Mouse (Mus musculus): ENCODE data around the gene Gab1.

Gab1 gene

DNA sequence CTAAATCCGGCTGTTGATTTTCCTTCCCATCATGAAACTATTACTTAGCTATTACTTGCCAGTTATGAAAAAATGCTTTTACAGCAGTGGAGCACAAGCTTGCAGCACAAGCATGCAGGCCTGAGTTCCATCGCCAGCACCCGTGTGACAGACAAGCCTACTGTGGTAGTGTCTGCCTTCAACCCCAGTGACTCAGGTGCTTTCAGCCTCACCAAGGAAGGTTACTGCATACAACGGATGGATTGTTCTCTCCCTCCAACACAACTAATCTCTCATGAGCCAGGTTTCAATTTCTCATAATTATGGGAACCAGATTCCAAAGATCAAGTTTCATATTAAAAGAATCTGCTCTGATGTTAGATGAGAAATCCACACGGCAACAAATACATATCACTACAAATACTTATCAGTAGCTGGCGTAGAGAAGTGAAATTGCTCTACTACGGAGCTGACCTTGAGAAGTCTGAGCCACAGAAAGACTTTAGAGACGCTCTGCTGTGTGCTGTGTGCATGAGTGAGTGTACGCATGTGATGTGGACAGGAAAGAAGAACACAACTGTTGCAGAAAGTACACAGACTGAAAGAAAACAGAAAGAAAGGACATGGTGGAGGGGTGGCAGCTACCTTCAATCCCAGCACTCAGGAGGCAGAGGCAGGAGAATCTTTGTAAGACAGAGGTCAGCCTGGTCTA lies 36.4 kb downstream of the Gab1 start:
- DNase-seq (ENCODE audit: low spot score in 2 of 2), result no peak

DNA sequence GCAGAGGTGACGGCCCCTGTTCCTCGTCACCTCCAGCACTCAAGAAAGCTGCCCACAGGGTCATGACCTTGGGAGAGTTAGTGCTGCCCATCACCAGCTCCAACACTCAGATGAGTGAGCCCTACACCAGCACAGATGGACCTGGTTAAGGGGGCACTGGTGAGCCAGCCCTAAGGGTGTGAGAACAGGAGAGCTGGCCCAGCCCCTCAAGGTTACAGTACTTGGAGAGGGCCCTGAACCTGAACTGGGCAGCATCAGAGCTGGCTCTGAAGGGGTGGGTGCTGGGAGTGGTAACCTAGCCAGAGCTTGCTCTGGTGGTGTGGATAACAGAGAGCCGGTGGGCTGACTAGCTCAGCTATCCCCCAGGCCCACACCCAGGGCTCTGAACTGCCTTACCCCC lies 37.8 kb downstream of the Gab1 start:
- no peak for DNase-seq (ENCODE audit: low spot score in 2 of 2)

DNA sequence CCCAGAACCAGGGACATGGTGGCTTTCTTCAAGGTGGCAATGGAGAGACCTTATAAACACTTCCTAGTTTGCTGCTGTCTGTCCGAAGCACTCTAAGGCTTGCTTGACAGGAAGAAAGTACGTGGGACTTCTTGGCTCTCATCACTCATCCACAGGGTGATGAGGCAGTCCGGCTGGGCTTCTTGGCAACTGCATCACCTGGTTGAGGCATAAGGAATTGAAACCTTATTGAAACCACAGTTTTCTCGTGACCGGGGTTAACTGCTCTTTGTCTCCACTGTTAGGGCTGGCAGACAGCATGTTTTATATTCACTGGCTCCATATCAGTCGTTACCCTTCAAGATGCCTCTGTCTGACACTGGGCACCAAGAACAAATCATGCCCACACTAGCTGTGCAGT lies 40.2 kb downstream of the Gab1 start:
- DNase-seq (ENCODE audit: low spot score in 2 of 2), result no peak

DNA sequence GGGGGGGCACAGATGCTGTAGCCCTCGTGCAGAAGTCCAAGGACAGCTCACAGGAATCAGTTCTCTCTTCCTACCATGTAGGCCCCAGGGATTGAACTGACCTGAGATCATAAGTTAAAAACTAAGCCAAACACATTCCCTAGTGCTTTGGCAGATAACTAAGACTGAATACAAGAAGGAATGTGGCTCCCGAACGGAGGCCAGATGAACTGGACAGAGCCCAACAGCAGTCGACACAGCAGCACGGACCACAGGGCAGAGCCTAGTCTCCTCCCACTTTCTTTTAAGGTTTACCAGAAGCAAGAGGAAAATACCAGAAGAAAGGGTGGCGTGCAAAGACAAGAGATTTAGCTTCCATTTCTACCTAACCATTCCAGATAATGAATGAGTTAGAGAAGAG lies 42.1 kb downstream of the Gab1 start:
- DNase-seq (ENCODE audit: low spot score in 2 of 2), result no peak

DNA sequence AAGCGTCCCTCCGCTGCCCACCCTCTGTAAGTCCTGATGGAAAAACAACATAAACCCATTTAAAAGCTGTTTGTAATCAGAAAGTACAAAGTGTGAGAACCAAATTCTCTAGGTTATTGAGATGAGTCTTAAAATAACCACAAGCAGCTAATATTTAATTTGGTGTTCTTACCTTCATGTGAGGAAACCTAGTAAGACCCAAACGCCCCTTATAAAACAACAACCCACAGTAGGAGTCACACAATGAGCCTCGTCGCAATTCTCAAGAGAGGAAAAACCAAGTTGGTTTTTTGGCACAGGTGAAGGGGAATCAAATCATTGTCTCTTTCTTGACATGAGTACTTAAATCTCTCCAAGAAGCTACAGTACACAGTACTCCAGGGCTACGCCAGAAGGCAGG lies 44.9 kb downstream of the Gab1 start:
- no peak for DNase-seq (ENCODE audit: low spot score in 2 of 2)

DNA sequence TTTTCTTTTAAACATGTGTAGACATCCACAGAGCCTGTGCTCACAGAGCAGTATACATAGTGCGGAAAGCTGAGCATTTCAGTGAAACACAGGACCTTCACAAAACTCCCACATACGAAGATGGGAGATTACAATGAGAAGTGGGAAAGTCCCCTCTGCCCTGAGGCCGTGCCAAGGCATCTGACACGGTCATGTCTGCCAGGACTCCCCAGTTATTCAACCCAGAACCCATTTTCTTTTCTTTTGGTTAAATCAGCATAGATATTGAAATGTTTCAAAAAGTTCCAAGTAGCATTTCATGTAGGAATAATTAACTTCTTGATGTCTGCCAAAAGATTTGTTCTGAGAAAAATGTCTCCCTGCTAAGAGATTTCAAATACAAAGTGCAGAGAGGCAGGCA lies 45.9 kb downstream of the Gab1 start:
- peak in 1 of 2 experiments; percentile 36 for DNase-seq (ENCODE audit: low spot score in 2 of 2)

DNA sequence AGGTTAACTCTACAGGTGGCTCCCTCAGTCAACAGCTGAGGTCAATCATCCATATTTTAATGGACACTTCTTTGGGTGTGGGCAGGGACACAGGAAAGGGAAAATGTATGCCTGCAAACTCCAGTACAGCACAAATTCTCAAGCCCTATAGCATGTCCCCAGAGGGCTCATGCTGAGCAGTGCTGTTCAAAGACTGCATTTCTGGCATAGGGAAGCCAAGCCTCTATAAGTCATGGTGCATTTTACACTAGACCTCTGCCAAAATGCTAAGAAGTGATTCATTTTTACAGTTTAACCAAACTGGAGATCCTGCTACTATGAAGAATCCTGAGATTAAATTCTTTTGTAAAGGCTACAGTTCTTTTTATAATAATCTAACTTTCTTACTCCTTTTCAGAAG lies 47.8 kb downstream of the Gab1 start:
- no peak for DNase-seq (ENCODE audit: low spot score in 2 of 2)

DNA sequence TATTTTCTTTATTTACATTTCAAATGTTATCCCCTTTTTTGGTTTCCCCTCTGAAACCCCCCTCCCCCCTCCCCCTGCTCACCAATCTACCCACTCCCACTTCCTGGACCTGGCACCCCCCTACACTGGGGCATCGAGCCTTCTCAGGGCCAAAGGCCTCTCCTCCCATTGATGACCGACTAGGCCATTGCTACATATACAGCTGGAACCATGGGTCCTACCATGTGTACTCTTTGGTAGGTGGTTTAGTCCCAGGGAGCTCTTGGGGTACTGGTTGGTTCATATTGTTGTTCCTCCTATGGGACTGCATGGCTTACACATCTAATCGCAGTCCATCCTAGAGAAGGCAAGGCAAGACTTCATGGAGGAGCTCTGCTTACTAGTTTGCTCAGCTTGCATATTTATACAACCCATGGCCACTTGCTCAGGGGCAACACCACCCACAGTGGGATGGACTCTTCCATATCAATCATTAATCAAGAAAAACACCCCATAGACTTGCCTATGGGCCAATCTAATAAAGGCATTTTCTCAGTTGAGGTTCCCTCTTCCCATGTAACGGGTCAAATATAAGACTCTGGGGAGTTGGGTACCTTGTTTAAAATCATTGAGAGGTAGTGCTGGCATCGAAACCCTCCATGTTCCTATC lies 48.3 kb downstream of the Gab1 start:
- no peak for DNase-seq (ENCODE audit: low spot score in 2 of 2)

DNA sequence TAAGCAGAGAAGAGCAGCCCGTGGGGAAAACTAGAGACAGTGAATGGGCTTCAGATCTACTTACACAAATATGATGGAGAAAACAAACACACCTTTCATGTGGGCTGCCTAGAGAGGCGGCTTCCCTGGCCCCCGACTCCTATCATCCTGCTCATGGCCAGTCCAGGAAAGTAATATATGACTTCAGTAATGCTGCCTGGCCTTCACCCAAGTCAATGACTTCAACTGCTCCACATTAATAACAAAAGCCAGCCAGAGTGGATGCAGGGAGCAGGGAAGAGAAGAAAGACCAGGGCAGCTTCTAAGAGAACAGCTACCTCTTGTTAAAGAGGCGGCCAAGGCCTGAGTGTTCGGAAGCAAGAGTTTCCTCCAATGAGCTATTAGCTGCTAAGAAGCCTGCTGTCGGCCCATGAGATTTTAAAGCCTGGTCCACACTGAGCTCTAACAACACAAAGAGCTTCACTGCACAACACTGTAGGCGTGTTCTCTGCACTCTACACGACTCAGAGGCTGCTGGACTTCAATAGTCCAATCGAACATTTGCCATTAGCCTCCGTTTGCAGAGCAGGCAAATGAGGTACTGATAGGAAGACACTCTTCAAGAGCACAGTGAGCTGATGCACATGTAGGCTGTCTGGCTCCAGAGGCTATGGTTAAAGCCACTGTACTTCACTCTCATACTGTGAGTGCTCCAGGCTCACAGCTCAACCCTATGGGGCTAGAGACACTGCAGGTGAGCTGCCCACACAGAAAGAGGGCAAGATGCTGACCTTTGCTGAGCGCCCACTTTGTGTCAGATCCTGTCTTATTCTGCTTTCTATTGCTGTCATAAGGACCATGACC lies 49.4 kb downstream of the Gab1 start:
- DNase-seq (ENCODE audit: low spot score in 2 of 2), result no peak

DNA sequence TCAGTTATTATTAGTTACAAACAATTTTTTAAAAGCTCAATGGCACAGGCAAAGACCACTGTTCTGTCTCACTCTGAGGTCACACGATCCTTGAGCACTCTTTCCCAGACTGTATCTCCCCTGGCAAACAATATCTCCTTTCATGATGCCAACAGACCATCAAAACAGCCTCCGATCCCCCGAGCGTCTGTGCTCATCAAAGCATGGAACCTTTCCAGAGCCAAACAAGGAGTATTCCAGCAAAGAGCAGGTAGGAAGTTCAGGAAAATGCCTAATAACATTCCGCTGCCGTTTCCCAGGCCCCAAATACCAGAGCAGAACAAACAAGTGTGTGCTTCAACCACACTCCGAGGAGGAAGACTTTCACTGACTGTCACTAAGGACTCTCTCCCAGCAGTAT lies 50.2 kb downstream of the Gab1 start:
- no peak for DNase-seq (ENCODE audit: low spot score in 2 of 2)

DNA sequence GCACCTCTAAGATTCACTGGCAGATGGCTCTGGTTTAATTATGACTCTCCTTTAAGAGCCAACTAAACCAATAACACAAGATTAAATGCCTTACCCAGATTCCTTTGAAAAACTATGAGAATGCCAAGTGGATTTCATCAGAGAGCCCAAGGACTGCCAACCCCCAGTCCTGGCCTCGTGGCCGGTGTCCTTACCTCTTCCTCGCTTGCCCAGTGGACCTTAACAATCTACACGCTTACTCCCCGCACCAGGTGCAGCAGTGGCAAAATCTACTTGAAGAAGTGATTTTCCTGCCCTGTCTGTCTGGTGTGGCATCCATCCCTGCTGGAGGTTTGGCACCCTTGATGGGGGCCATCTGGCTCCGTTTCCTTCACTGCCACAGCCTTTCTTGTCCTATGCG lies 53.3 kb downstream of the Gab1 start:
- DNase-seq (ENCODE audit: low spot score in 2 of 2), result peak in 1 of 2 experiments; percentile 53

DNA sequence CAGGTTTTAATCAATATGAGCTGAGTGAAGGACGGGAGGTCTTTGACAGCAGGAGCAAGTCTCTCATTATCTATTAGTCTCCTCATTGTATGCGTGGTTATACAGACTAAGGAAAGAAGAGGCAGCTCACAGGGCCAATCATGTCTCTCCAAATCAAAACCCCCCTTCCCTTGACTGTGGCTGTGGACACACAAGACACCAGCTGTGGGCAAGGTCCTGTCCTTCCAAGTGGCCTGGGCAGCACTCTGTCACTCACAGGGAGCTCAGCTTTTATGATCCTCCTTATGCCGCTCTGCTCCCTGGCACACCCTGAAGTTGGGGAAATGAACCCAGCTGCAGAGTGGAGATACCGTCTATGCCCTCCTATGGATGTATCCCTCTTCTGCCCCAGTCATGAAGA lies 55.2 kb downstream of the Gab1 start:
- no peak for DNase-seq (ENCODE audit: low spot score in 2 of 2)

DNA sequence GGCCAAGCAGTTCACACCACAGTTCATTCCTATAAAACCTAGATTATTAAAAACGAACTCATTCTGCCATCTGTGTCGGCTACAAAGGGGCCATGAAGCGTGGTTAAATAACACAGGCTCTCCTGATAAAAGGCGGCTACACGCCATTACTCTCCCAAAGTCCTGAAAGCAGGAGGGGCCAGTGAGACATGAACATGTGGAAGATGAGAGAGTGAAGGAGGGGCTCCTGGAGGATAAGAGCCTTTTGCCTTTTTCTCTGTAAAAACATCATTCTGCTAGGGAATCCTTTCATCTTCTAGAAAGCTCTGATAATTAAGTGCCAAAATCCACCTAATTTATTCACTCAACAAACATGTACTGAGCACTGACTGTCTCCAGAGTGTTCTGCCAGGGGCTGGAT lies 55.9 kb downstream of the Gab1 start:
- no peak for DNase-seq (ENCODE audit: low spot score in 2 of 2)

DNA sequence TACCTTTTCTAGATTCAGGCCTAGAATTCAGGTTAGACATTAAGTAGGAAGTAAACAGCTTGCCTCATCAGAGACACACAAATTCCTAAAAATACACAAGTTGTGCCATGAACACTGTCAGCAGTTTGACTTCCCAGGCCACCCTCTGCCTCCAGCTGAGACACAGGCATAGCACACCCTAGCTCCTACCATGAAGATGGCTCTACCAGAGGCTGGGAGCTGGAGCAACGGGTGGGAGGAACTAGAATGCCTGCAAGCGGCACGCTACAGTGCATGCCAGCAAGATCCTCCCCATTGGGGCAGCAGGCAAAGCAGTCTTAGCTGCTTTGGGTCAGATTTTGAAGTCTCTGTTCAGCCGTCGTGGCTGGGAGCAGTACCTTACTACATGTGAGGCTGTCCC lies 57.1 kb downstream of the Gab1 start:
- no peak for DNase-seq (ENCODE audit: low spot score in 2 of 2)

DNA sequence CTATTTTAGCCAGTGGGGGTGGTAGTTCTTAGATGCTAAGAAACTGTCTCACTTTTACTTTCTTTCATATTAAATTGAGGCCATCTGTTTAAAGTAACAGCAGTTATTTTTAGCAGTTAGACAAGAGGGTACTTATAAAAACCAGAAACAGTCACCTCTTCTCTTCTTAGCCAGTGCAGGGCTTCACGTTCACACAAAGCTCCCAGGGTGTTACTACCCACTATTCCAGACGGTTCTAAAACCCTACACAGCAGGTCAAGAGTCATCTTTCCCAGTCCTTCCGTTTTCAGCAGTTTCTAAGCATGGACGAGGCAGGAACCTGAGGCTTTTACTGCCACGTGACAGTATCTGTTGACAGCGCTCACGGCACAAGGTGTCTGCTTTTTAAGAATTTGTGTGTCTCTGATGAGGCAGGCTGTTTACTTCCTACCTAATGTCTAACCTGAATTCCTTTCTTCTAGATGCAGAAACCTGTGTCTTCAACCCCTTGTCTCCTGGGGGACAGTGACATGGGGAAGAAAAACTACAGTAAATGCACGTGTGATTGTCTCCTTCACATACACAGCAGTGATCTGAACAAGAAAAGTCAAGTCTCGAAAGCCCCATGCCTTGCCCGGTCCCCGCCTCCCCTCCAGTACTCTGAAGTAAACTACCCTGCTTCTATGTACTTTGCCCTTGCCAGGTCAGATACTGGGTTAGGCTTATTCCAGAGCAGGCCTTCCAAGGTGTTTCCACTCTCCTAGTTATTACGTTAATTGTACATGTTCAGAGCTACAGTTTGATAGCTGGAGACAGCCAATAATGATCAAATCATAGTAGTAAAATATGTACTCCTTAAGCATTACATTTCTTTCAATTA lies 58.7 kb downstream of the Gab1 start:
- DNase-seq (ENCODE audit: low spot score in 2 of 2), result no peak

DNA sequence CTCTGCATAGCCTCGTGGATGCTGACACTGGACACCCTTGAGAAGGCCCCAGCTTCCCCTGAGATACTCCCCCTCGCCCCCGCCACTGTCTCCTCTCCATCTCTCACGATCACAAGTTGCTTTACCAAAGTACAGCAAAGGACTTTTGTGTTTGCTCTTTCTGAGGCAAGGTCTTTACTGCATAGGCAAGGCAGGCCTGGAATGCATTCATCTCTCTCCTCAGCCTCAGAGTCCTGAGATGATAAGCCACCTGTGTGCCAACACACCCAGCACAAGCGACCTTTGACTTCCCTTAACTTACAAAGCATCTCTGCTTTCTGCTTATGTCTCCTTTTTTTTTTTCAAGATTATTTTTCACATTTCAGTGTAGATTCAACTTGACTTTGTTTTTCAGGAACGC lies 61.3 kb downstream of the Gab1 start:
- no peak for DNase-seq (ENCODE audit: low spot score in 2 of 2)

DNA sequence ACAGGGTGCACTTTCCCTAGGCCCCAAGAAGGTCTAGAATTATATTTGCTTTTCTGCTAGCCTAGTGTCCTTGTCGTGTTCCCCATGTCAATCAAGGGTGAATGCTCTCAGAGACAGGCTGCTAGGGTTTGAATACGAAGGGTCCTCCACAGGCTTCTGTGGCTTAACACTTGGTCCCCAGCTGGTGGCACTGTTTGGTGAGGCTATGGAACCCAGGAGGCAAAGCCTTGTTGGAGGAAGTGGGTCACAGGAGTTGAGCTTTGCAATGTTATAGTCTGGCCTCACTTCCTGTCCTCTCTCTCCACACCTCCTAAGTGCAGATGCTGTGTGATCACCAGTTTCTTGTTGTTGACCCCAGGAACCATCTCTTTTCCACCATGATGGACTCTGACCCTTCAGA lies 63.3 kb downstream of the Gab1 start:
- DNase-seq (ENCODE audit: low spot score in 2 of 2), result no peak

DNA sequence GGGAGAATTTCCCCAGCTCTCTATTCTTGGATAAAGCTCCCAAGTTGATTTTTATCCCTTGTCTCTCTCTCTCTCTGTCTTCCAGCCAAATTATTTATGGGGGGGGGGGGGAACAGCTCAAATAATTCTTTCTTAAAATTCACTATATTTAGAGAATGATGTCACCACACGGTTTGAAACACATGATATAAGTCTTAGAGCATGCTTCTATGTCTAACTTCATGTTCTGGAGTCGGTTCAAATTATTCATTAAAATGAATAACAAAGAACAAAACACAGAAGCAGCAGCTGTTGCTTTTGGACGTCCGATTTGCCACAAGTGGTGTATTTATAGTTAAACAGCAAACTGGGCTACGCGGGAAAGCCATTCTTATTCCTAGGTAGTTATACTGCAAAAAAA lies 65.1 kb downstream of the Gab1 start:
- no peak for DNase-seq (ENCODE audit: low spot score in 2 of 2)

DNA sequence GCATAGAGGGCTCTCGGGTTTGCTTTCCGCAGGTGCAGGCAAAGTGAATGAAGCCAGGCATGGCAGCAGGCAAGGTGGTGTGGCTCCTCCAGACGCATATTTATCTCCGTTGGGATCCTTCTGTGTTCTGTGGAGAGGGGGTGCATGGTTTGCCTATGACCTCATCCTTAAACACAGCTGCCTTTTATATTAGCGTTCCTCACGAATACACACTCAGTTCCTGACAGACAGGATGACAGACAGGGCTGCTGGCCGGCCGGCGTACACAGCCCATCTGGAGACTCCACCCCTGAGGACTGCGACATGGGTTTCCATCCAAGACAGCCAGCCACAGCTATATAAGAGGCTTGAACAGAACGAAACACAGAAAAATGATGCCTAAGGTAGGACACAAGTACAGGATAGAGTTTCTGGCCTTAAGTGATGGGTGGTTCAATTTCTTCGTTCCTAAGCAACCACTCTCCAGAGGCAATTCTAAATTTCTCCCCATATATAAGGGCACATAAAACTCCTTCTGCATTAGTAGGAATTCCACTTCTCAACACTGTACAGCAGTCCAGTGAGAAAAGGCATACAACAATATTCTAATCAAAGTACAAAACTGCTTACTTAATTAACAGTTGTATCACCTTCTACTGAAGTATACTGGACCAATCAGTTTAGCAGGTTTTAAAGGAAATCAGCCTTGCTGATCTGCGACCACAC lies 66.1 kb downstream of the Gab1 start:
- no peak for DNase-seq (ENCODE audit: low spot score in 2 of 2)

DNA sequence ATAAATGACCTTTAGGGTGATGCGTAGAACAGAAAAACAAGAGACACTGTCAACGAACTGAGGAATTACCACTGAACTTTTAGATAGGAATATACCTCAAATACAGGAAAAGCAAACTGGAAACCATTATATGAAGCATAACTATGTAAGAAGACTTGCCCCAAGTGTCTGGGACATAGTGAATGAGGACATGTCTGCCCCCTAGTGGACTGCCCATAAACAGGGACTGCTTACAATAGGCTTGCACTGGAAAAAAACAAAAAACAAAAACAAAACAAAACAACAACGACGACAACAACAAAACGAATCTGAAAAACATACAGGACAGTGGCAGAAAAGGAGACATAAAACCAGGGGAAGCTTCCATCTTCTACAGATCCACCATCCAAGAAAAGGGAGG lies 66.9 kb downstream of the Gab1 start:
- DNase-seq (ENCODE audit: low spot score in 2 of 2), result no peak

DNA sequence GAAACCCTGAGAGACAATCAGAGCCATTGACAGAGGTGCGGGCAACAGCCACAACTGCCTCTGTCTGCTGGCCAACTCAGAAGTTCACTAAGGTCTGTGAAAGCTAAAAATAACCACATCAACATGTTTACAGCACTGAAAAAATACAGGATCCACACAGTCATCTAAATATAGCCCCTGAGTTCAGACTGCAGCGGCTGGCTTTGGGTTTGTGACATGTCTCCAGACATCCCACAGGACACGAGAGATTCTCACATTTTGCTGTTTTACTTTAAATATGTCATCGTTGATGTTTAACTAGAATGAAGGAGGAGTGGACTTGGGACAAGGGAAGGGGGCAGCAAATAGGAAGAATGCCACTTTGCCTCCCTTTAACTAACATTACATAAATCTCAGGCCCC lies 68.7 kb downstream of the Gab1 start:
- no peak for DNase-seq (ENCODE audit: low spot score in 2 of 2)
